Mouse (Mus musculus) gastrocnemius, adult 18-20 months (tissue): ENCODE measurements around the gene Slc38a3. TPM values are rescaled to one million over a fixed set of nuclear protein-coding genes. Genes with fewer than 3 reads are reported as not detected.
A peak's percentile ranks its signal among the peaks of the same experiment; 100 is the strongest.

ENCODE experiments used
- DNase-seq: peaks from one replicate; pipeline ENCODE4 v3.0.0; 2021; ENCODE audit warnings: low spot score
- total RNA-seq, 2 experiments: library from RNA; stranded (reverse); gene quantifications; 2 replicates each; pipeline ENCODE4 v1.2.3; 2021

Gene Slc38a3
- total RNA-seq, 2 experiments from 2014 or later, result 57.7 to 62.0 TPM

- no peak for DNase-seq
These were observed 48.4 kb downstream of the Slc38a3 start for GRCm38 (mm10) chr9:107620954-107621353.

GRCm38 (mm10) chr9:107619546-107619879 lies 49.8 kb downstream of the Slc38a3 start:
- no peak for DNase-seq

- DNase-seq, result peak; percentile 63
These were observed 50.4 kb downstream of the Slc38a3 start for GRCm38 (mm10) chr9:107618778-107619545.

GRCm38 (mm10) chr9:107618098-107618497 lies 51.2 kb downstream of the Slc38a3 start:
- DNase-seq, result no peak

GRCm38 (mm10) chr9:107617461-107617860 lies 51.9 kb downstream of the Slc38a3 start:
- no peak for DNase-seq

- no peak for DNase-seq
These were observed 54.3 kb downstream of the Slc38a3 start for GRCm38 (mm10) chr9:107615035-107615434.

- DNase-seq, result no peak
These were observed 56.3 kb downstream of the Slc38a3 start for GRCm38 (mm10) chr9:107612945-107613569.

- DNase-seq, result peak; percentile 99
These were observed 57.0 kb downstream of the Slc38a3 start for GRCm38 (mm10) chr9:107612191-107612944.

- DNase-seq, result no peak
These were observed 57.7 kb downstream of the Slc38a3 start for GRCm38 (mm10) chr9:107611456-107612190.

GRCm38 (mm10) chr9:107609433-107609830 lies 59.9 kb downstream of the Slc38a3 start:
- no peak for DNase-seq

GRCm38 (mm10) chr9:107608741-107609432 lies 60.4 kb downstream of the Slc38a3 start, which contains the start of gene Sema3b:
TSS of gene Sema3b (minus strand) at chr9:107609229.
- DNase-seq, result peak; percentile 53

- DNase-seq, result no peak
These were observed 61.6 kb downstream of the Slc38a3 start for GRCm38 (mm10) chr9:107607653-107608245.

GRCm38 (mm10) chr9:107607036-107607435 lies 62.3 kb downstream of the Slc38a3 start:
- DNase-seq, result no peak

GRCm38 (mm10) chr9:107606591-107606990 lies 62.7 kb downstream of the Slc38a3 start:
- peak; percentile 62 for DNase-seq

- no peak for DNase-seq
These were observed 64.2 kb downstream of the Slc38a3 start for GRCm38 (mm10) chr9:107605041-107605661.

- no peak for DNase-seq
These were observed 66.1 kb downstream of the Slc38a3 start for GRCm38 (mm10) chr9:107603251-107603650.

- DNase-seq, result peak; percentile 95
These were observed 67.2 kb downstream of the Slc38a3 start for GRCm38 (mm10) chr9:107602068-107602648.

- DNase-seq, result no peak
These were observed 68.1 kb downstream of the Slc38a3 start for GRCm38 (mm10) chr9:107601275-107601674.

GRCm38 (mm10) chr9:107600745-107601144 lies 68.6 kb downstream of the Slc38a3 start:
- no peak for DNase-seq
